Mouse (Mus musculus) liver, adult 2 months (tissue): ENCODE results near the gene Kif26b.

ENCODE experiments used
- CTCF ChIP-seq: fragments of 200-500 bp; IDR thresholded peaks from 2 replicates; pipeline ENCODE4 v1.5.1; 2011; ENCODE audit warnings: low read depth, low read length, control low read depth
- POLR2A ChIP-seq: fragments of 200-500 bp; IDR thresholded peaks from 2 replicates; pipeline ENCODE4 v1.6.1; 2011; ENCODE audit warnings: low read length, control low read depth; ENCODE audit not compliant: insufficient read depth; ENCODE audit errors: extremely low read depth

- TF ChIP-seq CTCF = no peak
- TF ChIP-seq POLR2A = no peak
These were observed 291.9 kb downstream of the Kif26b start for GRCm38 (mm10) chr1:178820556-178821435.
